Mouse (Mus musculus) adrenal gland (tissue): ENCODE measurements at regions not wholly inside any gene's neighbourhood (a gene's known extent, or its start where the extent isn't known, plus 50 kb on each side); places are given as distances from the start of the nearest gene placed in this dataset.

Source experiments
- intact Hi-C: fragments of 180-260 bp; cut with DNase I; formaldehyde crosslinking; loops from one replicate; pipeline ENCODE4 v1.15.1; 2025

DNA sequence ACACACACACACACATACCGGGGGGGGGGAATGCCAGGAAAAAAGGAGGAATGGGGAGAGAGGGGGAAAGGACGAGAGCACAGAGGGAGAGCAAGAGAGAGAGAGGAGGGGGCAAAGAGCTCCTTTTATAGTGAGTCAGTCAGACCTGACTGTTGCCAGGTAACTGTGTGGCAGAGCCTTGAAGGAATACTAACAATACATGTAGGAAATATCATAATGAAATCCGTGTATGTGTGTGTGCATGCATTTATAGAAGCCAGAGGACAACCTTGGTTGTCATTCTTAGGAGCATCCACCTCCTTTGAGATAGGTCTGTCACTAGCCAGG, 127.6 kb upstream of the Med14 start:
- intact Hi-C loops = no loop called here

DNA sequence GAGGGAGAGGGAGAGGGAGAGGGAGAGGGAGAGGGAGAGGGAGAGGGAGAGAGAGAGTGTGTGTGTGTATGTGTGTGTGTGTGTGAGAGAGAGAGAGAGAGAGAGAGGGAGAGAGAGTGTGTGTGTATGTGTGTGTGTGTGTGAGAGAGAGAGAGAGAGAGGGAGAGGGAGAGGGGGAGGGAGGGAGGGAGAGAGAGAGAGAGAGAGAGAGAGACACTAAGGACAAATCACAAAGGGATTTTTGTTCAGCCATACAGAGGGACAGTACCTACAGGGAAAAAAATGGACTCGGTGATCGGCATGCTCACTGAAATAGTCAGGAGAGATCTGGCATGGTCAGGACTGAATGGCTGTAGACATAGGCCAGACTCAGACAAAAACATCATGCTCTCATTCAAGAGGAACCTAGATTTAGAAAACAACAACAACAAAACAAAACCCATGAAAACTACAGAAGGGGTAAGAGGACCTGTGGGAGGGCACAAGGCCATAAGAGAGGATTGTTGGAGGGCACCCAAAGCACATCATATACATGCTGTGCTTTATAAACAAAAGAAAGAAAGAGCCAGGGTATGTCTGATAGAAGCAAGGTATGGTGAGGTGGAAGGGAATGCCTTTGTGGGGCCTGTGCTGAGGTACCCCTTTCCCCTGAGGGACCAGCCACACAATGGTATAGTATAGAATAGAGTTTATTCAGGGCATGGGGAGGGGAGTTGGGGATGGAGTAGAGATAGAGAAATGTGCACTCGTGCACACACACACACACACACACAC, 127.0 kb upstream of the Med14 start:
- intact Hi-C loops = no loop called here

- intact Hi-C loops = no loop called here
Measured at GRCm38 (mm10) chrX:12888010-12888707, 126.3 kb upstream of the Med14 start.

- intact Hi-C loops = no loop called here
Measured at GRCm38 (mm10) chrX:12887516-12887915, 125.6 kb upstream of the Med14 start.

- intact Hi-C loops = no loop called here
Measured at GRCm38 (mm10) chrX:12886160-12887048, 124.5 kb upstream of the Med14 start.

GRCm38 (mm10) chrX:12879233-12879632, 117.4 kb upstream of the Med14 start:
- intact Hi-C loops = no loop called here

DNA sequence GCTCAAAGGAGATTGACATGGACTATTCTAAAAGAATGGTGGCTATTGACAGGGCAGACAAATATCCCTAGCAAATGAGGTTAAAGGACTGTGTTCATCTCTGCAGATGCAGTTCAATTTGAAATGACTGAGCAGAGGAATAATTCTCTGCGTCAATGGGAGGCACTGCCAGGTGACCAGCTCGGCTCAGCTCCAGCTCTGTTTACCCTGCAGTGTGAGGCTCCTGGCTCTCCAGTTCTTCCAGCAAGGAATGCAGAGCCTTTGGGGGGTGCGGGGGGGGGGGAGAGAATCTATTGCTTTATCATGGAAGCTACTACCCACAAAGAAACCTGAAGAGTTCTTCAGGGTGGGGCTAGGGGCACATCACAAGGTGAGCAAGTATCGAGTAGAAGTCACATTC, 115.6 kb upstream of the Med14 start:
- intact Hi-C loops = no loop called here

- intact Hi-C loops = no loop called here
Measured at GRCm38 (mm10) chrX:12873698-12874144, 111.8 kb upstream of the Med14 start.

DNA sequence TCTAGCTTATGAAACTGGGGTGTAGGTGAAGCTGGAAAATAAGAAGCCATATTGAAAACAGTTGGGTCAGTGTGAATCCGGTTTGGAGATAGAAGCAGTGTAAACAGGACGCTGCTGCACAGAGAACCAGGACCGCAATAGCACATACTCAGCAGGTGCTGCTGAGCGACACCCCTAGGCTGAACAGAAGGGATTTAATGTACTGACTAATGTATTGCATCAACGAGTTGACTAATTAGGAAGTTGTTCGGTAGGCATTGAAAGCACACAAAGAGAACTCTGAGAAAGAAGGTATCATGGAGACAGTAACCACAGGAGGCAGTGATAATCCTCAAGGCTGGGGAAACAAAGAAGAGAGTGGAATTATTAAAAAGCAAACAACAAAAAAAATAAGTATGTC, 111.4 kb upstream of the Med14 start:
- intact Hi-C loops = no loop called here

- intact Hi-C loops = no loop called here
Measured at GRCm38 (mm10) chrX:12866885-12867498, 105.1 kb upstream of the Med14 start.

DNA sequence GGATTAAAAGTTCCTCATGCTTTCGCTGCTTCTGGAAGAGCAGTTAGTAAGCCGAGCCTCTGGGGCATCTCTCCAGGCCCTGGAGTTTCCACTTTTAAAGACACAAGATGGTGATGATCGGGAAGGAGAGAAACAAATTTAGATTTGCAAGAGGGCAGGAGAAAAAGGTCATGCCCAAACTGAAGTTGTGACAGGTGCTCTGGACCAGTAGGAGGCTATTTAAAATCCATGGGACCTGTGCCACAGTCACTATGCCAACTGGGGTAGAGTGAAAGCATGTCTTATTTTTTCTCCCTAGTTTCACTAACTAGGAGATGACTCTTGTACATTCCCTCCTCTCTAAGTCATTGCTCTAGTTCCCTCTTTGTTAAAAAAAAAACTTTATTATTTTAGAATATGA, 104.3 kb upstream of the Med14 start:
- intact Hi-C loops = no loop called here

GRCm38 (mm10) chrX:12860168-12860567, 98.3 kb upstream of the Med14 start:
- intact Hi-C loops = no loop called here

DNA sequence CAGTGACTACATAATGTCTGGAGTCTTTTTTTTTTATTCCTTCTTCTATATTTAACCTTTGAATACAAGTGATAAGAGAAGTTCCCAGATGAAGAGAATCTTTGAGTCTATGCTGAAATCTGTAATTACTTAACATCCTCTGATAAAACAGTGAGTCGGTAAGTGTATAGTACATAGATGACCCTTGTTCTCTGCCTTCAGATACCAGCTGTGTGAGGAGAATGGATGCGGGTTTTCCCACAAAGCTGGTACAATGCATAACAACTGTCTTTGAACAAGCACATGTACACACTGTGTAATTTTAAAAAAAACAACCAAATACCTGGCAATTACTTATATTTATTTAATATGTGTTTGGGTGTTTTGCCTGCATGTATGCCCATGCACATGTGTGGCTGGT, 96.9 kb upstream of the Med14 start:
- intact Hi-C loops = no loop called here

GRCm38 (mm10) chrX:12857881-12858755, 96.2 kb upstream of the Med14 start:
- intact Hi-C loops = no loop called here

GRCm38 (mm10) chrX:12855425-12855824, 93.6 kb upstream of the Med14 start:
- intact Hi-C loops = no loop called here

DNA sequence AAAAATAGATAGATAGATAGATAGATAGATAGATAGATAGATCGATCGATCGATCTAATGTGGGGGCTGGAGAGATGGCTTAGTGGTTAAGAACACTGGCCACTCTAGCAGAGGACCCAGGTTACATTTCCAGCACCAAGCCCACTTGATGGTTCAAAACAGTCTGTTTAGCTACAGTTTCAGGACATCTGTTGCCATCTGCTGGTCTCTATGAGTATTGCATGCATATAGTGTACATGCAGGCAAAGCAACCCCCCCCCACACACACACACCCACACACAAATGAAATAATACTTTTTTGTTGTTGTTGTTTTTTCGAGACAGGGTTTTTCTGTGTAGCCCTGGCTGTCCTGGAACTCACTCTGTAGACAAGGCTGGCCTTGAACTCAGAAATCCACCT, 89.8 kb upstream of the Med14 start:
- intact Hi-C loops = no loop called here

GRCm38 (mm10) chrX:12844431-12844830, 82.6 kb upstream of the Med14 start:
- intact Hi-C loops = loop anchor here (5.0 kb wide), 1 partner anchor 167 kb away; no protein-coding TSS in a partner anchor

DNA sequence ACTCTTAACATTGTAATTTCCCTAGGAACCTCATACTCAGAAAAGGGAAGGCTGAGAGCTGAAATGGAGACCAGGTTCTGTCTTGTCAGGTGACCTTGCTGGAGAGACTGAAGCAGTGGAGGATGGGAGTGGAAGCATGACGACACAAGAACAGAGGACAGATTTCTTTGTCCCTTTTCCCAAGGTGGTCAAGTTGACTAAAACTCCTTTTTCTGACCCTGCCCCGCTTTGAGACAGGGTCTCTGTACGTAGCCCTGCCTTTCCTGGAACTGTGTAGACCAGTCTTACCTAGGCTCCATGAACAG, 79.1 kb upstream of the Med14 start:
- intact Hi-C loops = loop anchor here (5.0 kb wide), 1 partner anchor 164 kb away; no protein-coding TSS in a partner anchor

- intact Hi-C loops = loop anchor here (5.0 kb wide), 1 partner anchor 163 kb away; no protein-coding TSS in a partner anchor
Measured at GRCm38 (mm10) chrX:12840160-12841020, 78.5 kb upstream of the Med14 start.
